Mouse (Mus musculus): ENCODE data around the gene Csta1.

Gene Csta1

GRCm38 (mm10) chr16:36071071-36071449 lies 60.0 kb downstream of the Csta1 start:
- no peak for DNase-seq (ENCODE audit: low spot score)
